Comparison of ENCODE assay signal across 8 mouse cellular contexts in genomic region chr6:127149944-127150662, GRCm38 (mm10). TPM values are rescaled to one million over a fixed set of nuclear protein-coding genes. Genes with fewer than 3 reads are reported as not detected.
DNase-seq lines count a peak whose midpoint lies in the region; ATAC-seq and TF ChIP-seq lines count a peak whose summit lies in the region.

No protein-coding gene starts in this region.

- no peaks in the 10 kb centered on the region for H3K9me3 ChIP-seq in forebrain, embryonic 13.5 days (replicated peaks)
- no peaks in the 10 kb centered on the region for H3K9me3 ChIP-seq in lung, postnatal 0 days (ENCODE audit: low read length)

- peak overlapping the region; percentile 62 for H3K4me3 ChIP-seq in left cerebral cortex, adult 2 months
- H3K4me3 ChIP-seq in forebrain, embryonic 13.5 days = peak overlapping the region; percentile 78
- H3K4me3 ChIP-seq in lung, postnatal 0 days (ENCODE audit: low read depth, low read length) = peak overlapping the region; percentile 75

- peak; percentile 41 to 52 for DNase-seq in left cerebral cortex, adult 2 months (ENCODE audit: extremely low spot score in 1 of 2, low spot score in 2 of 2)
- DNase-seq in left cerebral cortex, adult 11 months (ENCODE audit: low spot score) = no peak
- DNase-seq in Patski (ENCODE audit: low read depth, low spot score) = no peak
- peak; percentile 60 for DNase-seq in induced T-regulatory cell, adult 2 months (ENCODE audit: low read depth)
- DNase-seq in lung, postnatal 0 days (ENCODE audit: low spot score) = no peak
- DNase-seq in right cerebral cortex, postnatal 25 days = peak; percentile 60
- DNase-seq in layer of hippocampus, postnatal 36 days = no peak

- TF ChIP-seq EP300 in lung, postnatal 0 days (IDR thresholded peaks at IDR 0.05) = no peak

- H3K27ac ChIP-seq in left cerebral cortex, adult 2 months = peak overlapping the region; percentile 93
- peak overlapping the region; percentile 78 for H3K27ac ChIP-seq in forebrain, embryonic 13.5 days
- peak overlapping the region; percentile 59 for H3K27ac ChIP-seq in lung, postnatal 0 days (ENCODE audit: low read length)

- POLR2A ChIA-PET in Patski (lab: Charles Lee) = interaction anchor here (1.0 kb wide), 2 partner anchors 209 to 228 kb away, joined by 3 read pairs; no protein-coding TSS in a partner anchor

- peaks cover 21% of the 10 kb centered on the region for H3K36me3 ChIP-seq in forebrain, embryonic 13.5 days (ENCODE audit: poor library complexity, severe bottlenecking)
- H3K36me3 ChIP-seq in lung, postnatal 0 days (ENCODE audit: insufficient read depth, low read length) = no peaks in the 10 kb centered on the region

- in situ Hi-C loops in Patski (cut with MboI; ENCODE audit: low pct_unique_long_range_greater_than_20kb) = loop anchor here (5.0 kb wide), 3 partner anchors 177 to 297 kb away; partner anchors contain the start of gene Parp11

- peaks cover 81% of the 10 kb centered on the region for H3K4me1 ChIP-seq in forebrain, embryonic 13.5 days
- peaks cover 32% of the 10 kb centered on the region; the same call in 1 of the 2 replicates for H3K4me1 ChIP-seq in lung, postnatal 0 days (ENCODE audit: insufficient read depth, low read depth, low read length)

- under 1% methylated on average over 38 of the region's 38 CpGs for WGBS in forebrain, embryonic 13.5 days
- WGBS in lung, postnatal 0 days = under 1% methylated on average over 31 of the region's 38 CpGs

- peak overlapping the region; percentile 95 for H3K9ac ChIP-seq in forebrain, embryonic 13.5 days
- peak overlapping the region; percentile 84 for H3K9ac ChIP-seq in lung, postnatal 0 days (replicated peaks; ENCODE audit: low read depth)

- ATAC-seq in Patski = peak; percentile 10
- no peak for ATAC-seq in forebrain, embryonic 13.5 days
- no peak for ATAC-seq in lung, postnatal 0 days

- H3K27me3 ChIP-seq in Patski = no peaks in the 10 kb centered on the region
- peaks cover 24% of the 10 kb centered on the region for H3K27me3 ChIP-seq in forebrain, embryonic 13.5 days
- no peaks in the 10 kb centered on the region for H3K27me3 ChIP-seq in lung, postnatal 0 days (replicated peaks; ENCODE audit: insufficient read depth, low read length)

- intact Hi-C loops in left cerebral cortex, adult 2 months (cut with DNase I) = loop anchor here (1.0 to 5.0 kb wide), 3 partner anchors 67 to 296 kb away; partner anchors contain the start of gene Parp11

- TF ChIP-seq CTCF in left cerebral cortex, adult 2 months (IDR thresholded peaks at IDR 0.05) = no peak
- TF ChIP-seq CTCF in Patski (IDR thresholded peaks at IDR 0.05) = no peak
- TF ChIP-seq CTCF in lung, postnatal 0 days (IDR thresholded peaks at IDR 0.05) = no peak

- CTCF ChIA-PET in Patski (lab: Charles Lee) = no interaction called here

- peak overlapping the region; percentile 91 for H3K4me2 ChIP-seq in forebrain, embryonic 13.5 days
- peak overlapping the region; percentile 90 for H3K4me2 ChIP-seq in lung, postnatal 0 days (replicated peaks; ENCODE audit: low read depth, low read length)

RNA-seq across cellular contexts. Expression of gene Ccnd2, which starts 1.9 kb away (rescaled TPM):
- 10 to 100 TPM; 75.1 to 97.4 TPM for total RNA-seq in left cerebral cortex, adult 2 months (2021)
- 89.6 TPM for polyA plus RNA-seq in Patski (2021)
- 1,785 and 2,054 TPM in 2 replicates for polyA plus RNA-seq in forebrain, embryonic 13.5 days (2015; fragmentation: Nextera tagmentation; extraction: Ambion mirVana)
- 286 and 310 TPM in 2 replicates for polyA plus RNA-seq in lung, postnatal 0 days (2015; fragmentation: Nextera tagmentation; extraction: Ambion mirVana)
- 100 to 1,000 TPM; 144 to 150 TPM for total RNA-seq in layer of hippocampus, postnatal 36 days (2021)

RNA-seq across cellular contexts. Expression of gene Tigar, which starts 40.7 kb away (rescaled TPM):
- 10 to 100 TPM; 22.3 to 22.7 TPM for total RNA-seq in left cerebral cortex, adult 2 months (2021)
- 14.4 TPM for polyA plus RNA-seq in Patski (2021)
- 6.6 and 7.0 TPM in 2 replicates for polyA plus RNA-seq in forebrain, embryonic 13.5 days (2015; fragmentation: Nextera tagmentation; extraction: Ambion mirVana)
- polyA plus RNA-seq in lung, postnatal 0 days (2015; fragmentation: Nextera tagmentation; extraction: Ambion mirVana) = 1.9 and 2.1 TPM in 2 replicates
- 10 to 100 TPM; 27.6 to 31.7 TPM for total RNA-seq in layer of hippocampus, postnatal 36 days (2021)

Comparison
In these comparisons a context has a peak if more than half of its experiments do, and no peak if none do; other contexts are left out.
1. DNase-seq: peak in left cerebral cortex, adult 2 months (2 of 2), induced T-regulatory cell, adult 2 months (single experiment) and right cerebral cortex, postnatal 25 days (single experiment); none in left cerebral cortex, adult 11 months (single experiment), Patski (single experiment), lung, postnatal 0 days (single experiment) and layer of hippocampus, postnatal 36 days (0 of 2).
2. Peak in every context shown above with its lines, with median percentiles within 50 percentile points of each other: H3K27ac ChIP-seq and H3K4me3 ChIP-seq.